Mouse (Mus musculus) lung, adult 2 months (tissue): ENCODE data around the gene Cntfr.

Experiments
- CTCF ChIP-seq: fragments of 200-500 bp; IDR thresholded peaks from 2 replicates; pipeline ENCODE4 v1.5.1; 2011; ENCODE audit warnings: mild to moderate bottlenecking, low read length, control low read depth; ENCODE audit not compliant: insufficient read depth
- POLR2A ChIP-seq: fragments of 200-500 bp; IDR thresholded peaks from 2 replicates; pipeline ENCODE4 v1.6.1; 2011; ENCODE audit warnings: low read depth, mild to moderate bottlenecking, control low read depth, low read length, borderline replicate concordance; ENCODE audit errors: extremely low read depth

- TF ChIP-seq CTCF (no peak), POLR2A (no peak)
Measured at GRCm38 (mm10) chr4:41676248-41677005, 20.5 kb downstream of the Cntfr start.
